Mouse (Mus musculus) layer of hippocampus, postnatal 36 days (tissue): ENCODE results near the gene Ufsp1. TPM values are rescaled to one million over a fixed set of nuclear protein-coding genes. Genes with fewer than 3 reads are reported as not detected.

Experiments
- DNase-seq, 2 experiments: peaks; one replicate each; pipeline ENCODE4 v3.0.0; 2022
- microRNA-seq, 2 experiments: library from miRNA; unstranded; fragments of <30 nt; microRNA quantifications; one replicate each; pipeline ENCODE4 v1.2.0; 2021
- total RNA-seq, 2 experiments: library from RNA; stranded (reverse); gene quantifications; 2 replicates each; pipeline ENCODE4 v1.2.3; 2021

The Ufsp1 gene
- total RNA-seq, 2 experiments from 2014 or later = 8.6 to 12.2 TPM

- DNase-seq = no peak
Observed at GRCm38 (mm10) chr5:137334317-137334716, 39.9 kb downstream of the Ufsp1 start.

- no peak for DNase-seq
Observed at GRCm38 (mm10) chr5:137335066-137335465, 40.6 kb downstream of the Ufsp1 start.

- no peak for DNase-seq
Observed at GRCm38 (mm10) chr5:137337190-137337589, 42.8 kb downstream of the Ufsp1 start.

DNA sequence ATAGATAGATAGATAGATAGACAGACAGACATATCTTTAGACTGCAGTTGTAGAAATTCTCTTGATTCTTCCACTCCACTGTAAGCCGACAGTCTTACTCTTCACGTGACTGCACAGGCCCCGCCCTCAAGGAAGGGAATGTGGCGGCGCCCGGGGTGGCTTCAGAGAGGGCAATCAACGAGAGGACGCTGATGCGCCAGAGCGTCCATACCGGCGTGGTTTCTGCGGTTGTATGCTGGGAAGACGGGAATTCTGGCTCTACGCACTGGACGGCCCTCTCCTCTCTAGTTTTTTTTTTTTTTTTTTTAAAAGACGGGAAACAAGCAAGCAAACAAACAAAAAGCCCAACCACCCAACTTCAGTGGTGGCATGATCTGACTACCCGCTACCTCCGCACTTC, 43.8 kb downstream of the Ufsp1 start:
- DNase-seq = peak; percentile 87 to 90

- no peak for DNase-seq
Observed at GRCm38 (mm10) chr5:137338663-137339289, 44.3 kb downstream of the Ufsp1 start.

DNA sequence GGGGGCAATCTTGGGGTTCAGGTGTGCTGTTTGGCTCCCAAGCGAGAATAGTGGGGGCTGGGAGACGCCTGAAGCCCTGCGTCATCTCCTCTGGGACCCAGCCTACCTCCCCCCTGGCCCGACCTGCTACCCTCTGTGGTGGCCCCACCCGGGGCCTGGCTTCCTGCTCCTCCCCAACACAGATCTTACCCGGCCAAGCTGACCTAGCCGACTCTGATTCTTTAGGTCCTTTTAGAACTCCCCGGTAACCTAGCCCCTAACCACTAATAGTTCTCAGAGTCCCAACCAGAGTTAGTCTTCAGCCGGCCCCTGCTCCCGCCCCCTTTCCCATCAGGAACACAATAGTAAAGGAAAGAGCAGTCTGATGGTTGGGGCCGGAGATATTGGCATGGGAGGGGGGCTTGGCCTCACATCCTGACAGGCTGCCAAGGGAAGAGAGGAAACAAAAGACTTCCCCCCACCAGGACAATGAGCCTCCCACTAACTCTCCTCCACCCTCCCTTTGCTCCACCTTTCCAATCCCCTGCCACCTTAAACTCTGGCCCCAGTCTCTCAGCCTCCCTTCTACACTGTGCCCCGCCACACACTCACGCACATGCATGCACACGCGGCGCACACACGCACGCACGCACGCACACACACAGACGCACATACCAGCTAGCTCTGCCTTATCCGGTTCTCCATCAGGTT, 45.0 kb downstream of the Ufsp1 start:
- no peak for DNase-seq

DNA sequence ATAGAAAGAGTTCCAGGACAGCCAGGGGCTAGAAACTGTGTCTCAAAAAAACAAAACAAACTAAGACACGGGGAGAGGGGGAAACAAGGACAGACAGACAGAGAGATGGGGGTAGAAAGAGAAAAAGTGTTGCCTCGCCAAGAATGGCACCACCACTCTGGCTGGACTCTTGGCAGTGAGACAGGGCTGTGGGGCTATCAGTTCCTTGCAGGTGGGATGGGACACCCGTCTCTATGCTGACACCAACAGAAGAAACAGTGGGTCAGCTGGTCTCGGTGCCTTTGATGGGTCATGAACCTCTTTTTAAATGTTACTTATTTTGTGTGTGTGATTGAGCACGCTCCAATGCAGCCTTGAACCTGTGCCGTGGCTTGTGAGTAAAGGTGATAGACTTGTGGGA, 45.8 kb downstream of the Ufsp1 start:
- no peak for DNase-seq

- no peak for DNase-seq
Observed at GRCm38 (mm10) chr5:137342407-137343012, 48.1 kb downstream of the Ufsp1 start.

- DNase-seq = no peak
Observed at GRCm38 (mm10) chr5:137343412-137343811, 49.0 kb downstream of the Ufsp1 start.

- DNase-seq = no peak
Observed at GRCm38 (mm10) chr5:137343869-137344268, 49.4 kb downstream of the Ufsp1 start.

Small RNAs within 50 kb of the gene (microRNA-seq; reads per million reads assigned to microRNA genes)
- 1.5 to 2.1 reads per million in 2 experiments for gene Mir7036
- gene Mir8116 = 0 reads per million in 2 experiments

Other genes starting within 250 kb of the Ufsp1 start
- gene Ap1s1, start 248.5 kb upstream of the Ufsp1 start, total RNA-seq = 100 to 1,000 TPM; 286 to 323 TPM
- under 1 TPM; 0.37 to 0.56 TPM for gene Serpine1, start 222.4 kb upstream of the Ufsp1 start, total RNA-seq
- gene Trim56, start 178.4 kb upstream of the Ufsp1 start, total RNA-seq = 1 to 10 TPM; 4.6 to 6.5 TPM
- gene Muc3, start 145.3 kb upstream of the Ufsp1 start, total RNA-seq = not detected
- 1 to 10 TPM; 3.5 to 4.9 TPM for gene Muc3a, start 82.2 kb upstream of the Ufsp1 start, total RNA-seq
- 10 to 100 TPM; 57.1 to 62.7 TPM for gene Ache, start 7.1 kb upstream of the Ufsp1 start, total RNA-seq
- 100 to 1,000 TPM; 209 to 228 TPM for gene Srrt, start 13.0 kb downstream of the Ufsp1 start, total RNA-seq
- 1 to 10 TPM; 5.8 to 6.9 TPM for gene Trip6, start 19.8 kb downstream of the Ufsp1 start, total RNA-seq
- gene Slc12a9, start 39.0 kb downstream of the Ufsp1 start, total RNA-seq = 10 to 100 TPM; 27.4 to 28.3 TPM
- 1 to 10 TPM; 4.2 to 4.6 TPM for gene Ephb4, start 55.5 kb downstream of the Ufsp1 start, total RNA-seq
- gene Zan, start 182.4 kb downstream of the Ufsp1 start, total RNA-seq = under 1 TPM; 0.10 to 0.13 TPM
- gene Pop7, start 207.9 kb downstream of the Ufsp1 start, total RNA-seq = 10 to 100 TPM; 32.5 to 37.0 TPM
- gene Gigyf1, start 223.9 kb downstream of the Ufsp1 start, total RNA-seq = 10 to 100 TPM; 56.7 to 58.9 TPM
- not detected for gene Epo, start 238.6 kb downstream of the Ufsp1 start, total RNA-seq
- gene Gnb2, start 238.9 kb downstream of the Ufsp1 start, total RNA-seq = 100 to 1,000 TPM; 554 to 565 TPM